Mouse (Mus musculus) gastrocnemius, adult 8-10 months (tissue): ENCODE data around the gene Atp5f1. TPM values are rescaled to one million over a fixed set of nuclear protein-coding genes. Genes with fewer than 3 reads are reported as not detected.
"Not testable (repeated sequence)": the region's sequence is repeated elsewhere in the genome, so short reads cannot be mapped to it uniquely, and the experiment has no call there.

Experiments
- DNase-seq, 2 experiments: peaks; one replicate each; pipeline ENCODE4 v3.0.0; 2022; ENCODE audit warnings: low spot score in 2 of 2
- total RNA-seq, 4 experiments: library from RNA; stranded (reverse); gene quantifications; 2 replicates each; pipeline ENCODE4 v1.2.4; 2022

Atp5f1 gene
- total RNA-seq, 4 experiments from 2014 or later: 508 to 548 (median 541) TPM

DNA sequence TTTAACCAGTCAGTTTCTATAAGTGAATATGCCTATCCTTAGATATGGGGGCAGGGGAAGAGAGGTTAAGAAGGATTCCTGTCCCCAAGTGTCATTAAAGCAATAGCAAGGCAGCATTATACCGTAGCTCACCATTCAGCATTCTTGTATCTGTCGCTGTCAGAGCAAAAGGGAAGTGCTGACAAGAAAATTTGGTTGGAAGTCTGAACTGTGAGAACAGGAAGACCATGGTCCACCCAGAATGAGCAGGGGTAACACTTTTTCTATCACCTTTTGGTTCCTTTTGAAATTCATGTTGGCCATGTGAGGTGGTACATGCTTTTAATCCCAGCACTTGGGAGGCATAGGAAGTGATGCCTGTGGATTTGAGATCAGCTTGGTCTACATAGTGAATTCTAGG lies 28.8 kb downstream of the Atp5f1 start:
- DNase-seq: no peak

DNA sequence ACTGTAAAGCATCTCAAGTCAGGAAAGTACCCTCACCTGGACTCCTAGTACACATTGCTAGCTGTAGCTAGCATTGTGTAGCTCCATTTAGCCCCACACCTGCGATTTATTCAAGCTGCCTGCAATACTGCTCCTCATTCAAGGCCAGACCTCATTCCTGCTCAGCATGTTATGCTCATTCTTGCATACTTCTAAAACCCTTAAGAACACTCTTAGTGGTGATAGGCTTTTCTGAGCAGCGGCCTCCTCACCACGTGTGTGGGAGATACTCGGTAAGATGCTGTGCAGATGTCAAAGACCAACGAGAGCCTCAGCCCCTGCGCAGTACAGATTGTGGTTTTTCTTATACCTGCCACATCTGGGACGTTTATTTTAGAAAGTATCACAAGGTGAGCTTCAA lies 30.1 kb downstream of the Atp5f1 start:
- no peak for DNase-seq

- no peak for DNase-seq
These were observed 31.1 kb downstream of the Atp5f1 start for GRCm38 (mm10) chr3:105928781-105929180.

- DNase-seq: no peak
These were observed 31.7 kb downstream of the Atp5f1 start for GRCm38 (mm10) chr3:105928195-105928569.

DNA sequence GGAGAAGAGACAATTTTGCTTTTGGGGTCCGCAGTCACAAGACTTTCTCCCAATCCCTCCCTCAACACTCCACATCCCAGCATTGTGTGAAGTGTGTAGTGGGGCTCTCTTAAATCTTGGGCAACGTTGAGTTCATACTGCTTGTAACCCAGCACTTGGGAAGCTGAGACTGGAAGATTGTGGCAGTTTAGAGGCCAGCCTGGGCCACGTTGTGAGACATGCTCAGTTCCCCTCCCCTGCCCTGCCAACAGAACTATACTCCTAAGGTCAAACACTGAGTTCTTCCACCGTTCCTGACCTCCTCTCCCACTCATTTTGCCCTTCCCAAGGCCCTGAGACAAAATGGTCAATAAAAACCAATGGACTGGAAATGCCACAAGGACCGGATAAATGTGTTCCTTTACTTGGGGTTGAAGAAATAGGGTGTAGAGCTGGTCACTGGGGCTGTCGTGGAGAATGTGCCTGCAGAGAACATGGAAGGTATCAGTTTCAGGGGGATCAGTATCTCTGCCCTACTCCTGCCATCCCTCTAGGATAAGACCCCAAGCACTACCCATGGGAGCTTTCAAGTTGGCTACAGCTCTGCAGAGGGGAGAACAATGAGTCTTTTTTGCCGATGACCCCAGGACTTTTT lies 32.2 kb downstream of the Atp5f1 start:
- no peak for DNase-seq

DNA sequence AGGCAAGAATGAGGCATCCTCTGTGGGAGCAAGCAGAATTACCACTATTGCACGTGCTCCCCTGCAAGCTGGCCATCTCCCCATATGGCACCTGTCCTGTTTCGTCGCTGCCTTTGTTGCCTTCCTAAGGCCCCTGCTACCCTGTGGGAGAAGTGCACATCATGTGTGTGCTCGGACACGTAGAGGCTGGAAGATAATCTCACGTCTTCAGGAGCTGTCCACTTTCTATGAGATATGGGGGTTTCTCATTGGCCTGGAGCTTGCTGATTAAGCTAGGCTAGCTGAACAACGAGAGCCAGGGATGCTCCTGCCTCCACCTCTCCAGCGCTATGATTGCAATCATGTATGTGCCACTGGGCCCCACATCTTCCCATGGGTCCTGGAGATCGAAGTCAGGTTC lies 35.3 kb downstream of the Atp5f1 start:
- no peak for DNase-seq

GRCm38 (mm10) chr3:105921959-105922358 lies 37.9 kb downstream of the Atp5f1 start:
- DNase-seq: no peak

GRCm38 (mm10) chr3:105920743-105921142 lies 39.2 kb downstream of the Atp5f1 start:
- not testable (repeated sequence) for DNase-seq

GRCm38 (mm10) chr3:105918355-105918745 lies 41.5 kb downstream of the Atp5f1 start:
- DNase-seq: no peak

DNA sequence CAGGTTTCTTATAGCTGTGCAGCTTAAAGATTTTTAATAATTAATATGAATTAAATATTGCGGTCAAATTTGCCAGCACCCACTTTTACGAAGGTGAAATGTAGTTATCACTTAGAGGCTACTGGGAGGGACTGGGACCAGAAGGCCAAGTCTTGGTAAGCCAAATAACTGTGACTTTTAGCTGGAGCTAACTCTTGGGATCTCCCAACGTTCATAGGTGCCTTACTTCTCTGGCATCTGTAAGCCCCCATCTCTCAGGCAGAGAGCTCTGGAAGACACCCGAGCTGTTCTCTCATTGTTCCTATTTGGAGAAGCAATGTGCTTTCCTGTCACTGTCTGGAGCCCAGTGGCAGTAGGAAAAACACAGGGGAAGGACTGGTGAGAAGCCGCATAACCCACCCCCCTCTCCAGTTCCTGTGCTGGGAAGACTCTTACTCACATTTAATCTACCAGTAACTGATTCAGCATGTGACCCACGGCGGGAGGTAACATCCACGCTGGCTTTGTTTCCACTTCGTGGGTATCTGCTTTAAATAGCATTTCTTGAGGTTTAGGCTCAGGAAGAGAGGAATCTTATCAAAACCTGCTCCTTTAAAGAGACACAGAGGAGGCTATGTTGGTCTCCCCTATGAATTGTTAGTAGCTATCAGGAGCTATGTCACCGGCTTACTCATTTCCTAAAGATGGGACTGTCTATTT lies 42.1 kb downstream of the Atp5f1 start:
- no peak for DNase-seq

- DNase-seq: not testable (repeated sequence)
These were observed 43.4 kb downstream of the Atp5f1 start for GRCm38 (mm10) chr3:105916455-105916854.

- DNase-seq: no peak
These were observed 44.6 kb downstream of the Atp5f1 start for GRCm38 (mm10) chr3:105915281-105915680.

DNA sequence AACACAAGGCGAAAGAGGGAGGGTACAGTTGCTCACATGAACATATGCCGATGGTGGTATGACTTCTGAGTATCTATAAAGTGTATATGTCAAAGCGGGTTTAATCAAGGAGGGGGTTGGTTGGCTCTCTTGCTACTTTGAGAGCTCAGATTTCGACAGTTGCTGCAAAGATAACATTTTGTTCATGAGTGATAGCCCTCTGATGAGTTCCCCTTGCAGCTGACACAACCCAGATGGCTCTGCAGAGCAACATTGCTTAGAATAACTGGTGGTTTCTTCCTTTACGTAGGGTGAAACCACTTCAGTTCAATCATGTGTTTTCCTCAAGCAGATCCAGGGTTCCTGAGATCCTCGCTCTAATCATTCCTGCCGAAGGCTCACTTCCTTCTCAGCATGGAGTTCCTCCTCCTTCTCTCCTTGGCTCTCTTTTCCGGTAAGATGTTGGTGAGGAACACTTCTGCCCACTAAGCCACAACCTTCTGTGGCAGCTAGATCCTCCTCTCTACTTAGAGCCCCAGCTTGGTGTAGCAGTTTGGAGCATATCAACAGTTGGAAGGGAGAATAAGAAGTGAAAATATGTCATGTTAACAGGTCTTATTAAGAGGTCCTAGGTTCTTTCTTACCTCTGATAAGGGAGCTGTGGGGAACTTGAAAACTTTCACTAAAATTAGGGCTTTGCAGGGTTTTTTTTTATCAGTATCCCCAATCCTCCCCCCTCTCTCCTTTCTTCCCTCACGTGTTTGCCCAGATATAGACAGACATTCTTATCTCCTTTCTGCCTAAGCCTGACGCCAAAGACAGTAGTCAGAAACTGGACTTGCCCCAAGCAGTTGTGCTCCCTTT lies 45.8 kb downstream of the Atp5f1 start:
- DNase-seq: no peak

GRCm38 (mm10) chr3:105912097-105912880 lies 47.6 kb downstream of the Atp5f1 start:
- DNase-seq: no peak

DNA sequence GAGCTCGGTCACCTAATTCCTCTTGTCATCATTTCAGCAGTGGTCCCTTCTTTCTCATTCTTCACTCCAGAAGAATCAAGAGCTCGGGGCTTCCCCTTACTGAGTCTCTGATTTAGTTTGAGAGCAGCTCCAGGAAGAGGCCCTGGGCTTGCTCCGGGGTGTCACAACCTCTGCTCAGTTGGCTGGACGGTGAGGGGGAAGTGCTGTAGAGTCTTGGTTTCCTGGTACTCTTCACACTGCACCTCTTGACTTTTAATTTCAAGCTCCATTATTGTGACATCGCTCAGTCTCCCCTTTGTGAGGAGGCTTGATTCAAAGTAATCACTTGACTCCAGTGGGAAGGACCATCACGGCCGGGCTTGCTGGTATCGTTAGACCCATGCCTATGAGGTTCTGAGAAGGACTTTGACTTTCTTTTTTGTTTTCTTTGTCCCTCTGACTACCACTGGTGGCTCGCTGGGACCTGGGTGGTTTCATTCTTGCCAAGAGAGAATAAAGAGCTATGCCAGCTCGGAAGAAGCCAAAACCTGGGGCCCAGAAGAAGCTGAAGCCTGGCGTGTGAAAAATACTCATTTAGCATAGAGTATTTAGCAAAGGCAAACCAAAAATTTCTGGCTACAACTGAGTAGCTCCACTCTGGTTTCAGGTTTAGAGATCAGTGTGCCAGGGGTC lies 49.2 kb downstream of the Atp5f1 start:
- DNase-seq: no peak

DNA sequence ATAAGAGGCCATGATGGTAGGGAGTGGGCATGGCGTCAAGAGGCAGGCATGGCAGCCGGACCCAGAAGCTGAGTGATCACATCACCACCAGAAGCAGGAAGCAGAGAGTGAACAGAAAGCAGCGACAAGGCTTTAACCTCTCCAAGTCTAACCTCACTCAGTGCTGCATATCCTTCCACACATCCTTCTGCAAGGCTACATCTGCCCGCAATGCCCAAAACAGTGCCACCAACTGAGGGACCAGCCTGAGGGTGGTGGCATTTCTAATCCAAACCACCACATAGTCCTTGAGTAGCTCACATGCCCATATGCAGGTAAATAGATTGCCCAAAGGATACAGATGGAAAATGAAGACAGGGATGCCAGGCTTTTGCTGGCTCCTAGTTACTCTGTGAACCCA lies 50.9 kb downstream of the Atp5f1 start:
- DNase-seq: no peak

GRCm38 (mm10) chr3:105907956-105908655 lies 51.8 kb downstream of the Atp5f1 start:
- DNase-seq: no peak

- DNase-seq: no peak
These were observed 55.2 kb downstream of the Atp5f1 start for GRCm38 (mm10) chr3:105904721-105905120.

DNA sequence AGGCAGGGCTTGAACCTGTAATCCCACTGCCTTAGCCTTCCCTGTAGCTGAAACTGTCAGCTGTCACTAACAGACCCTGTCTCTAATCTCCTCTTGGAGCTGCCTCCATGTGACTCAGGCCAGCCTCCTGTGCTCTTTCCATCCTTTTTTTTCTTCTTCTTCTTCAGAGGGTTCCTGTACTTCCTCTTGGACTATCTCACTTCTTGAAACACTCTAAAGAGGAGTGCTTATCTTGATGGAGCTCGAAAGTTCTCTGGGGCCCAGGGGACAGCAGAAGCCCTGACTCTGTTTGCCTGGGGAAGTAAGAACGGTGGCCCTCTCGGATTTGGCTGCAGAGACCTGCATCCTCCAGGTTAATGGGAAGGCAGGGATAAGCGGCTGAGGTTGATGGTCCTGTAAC lies 55.7 kb downstream of the Atp5f1 start:
- DNase-seq: no peak

- DNase-seq: no peak
These were observed 58.4 kb downstream of the Atp5f1 start for GRCm38 (mm10) chr3:105901468-105901867.
